Mouse (Mus musculus) MEL-GATA-1-ER (cell line): ENCODE data around the gene Thnsl1.
"Not testable (repeated sequence)": the region's sequence is repeated elsewhere in the genome, so short reads cannot be mapped to it uniquely, and the experiment has no call there.

ENCODE experiments used
- DNase-seq: peaks from one replicate; pipeline ENCODE4 v3.0.0-alpha.2; 2012; ENCODE audit warnings: low read depth; ENCODE audit errors: extremely low read depth

The Thnsl1 gene

DNA sequence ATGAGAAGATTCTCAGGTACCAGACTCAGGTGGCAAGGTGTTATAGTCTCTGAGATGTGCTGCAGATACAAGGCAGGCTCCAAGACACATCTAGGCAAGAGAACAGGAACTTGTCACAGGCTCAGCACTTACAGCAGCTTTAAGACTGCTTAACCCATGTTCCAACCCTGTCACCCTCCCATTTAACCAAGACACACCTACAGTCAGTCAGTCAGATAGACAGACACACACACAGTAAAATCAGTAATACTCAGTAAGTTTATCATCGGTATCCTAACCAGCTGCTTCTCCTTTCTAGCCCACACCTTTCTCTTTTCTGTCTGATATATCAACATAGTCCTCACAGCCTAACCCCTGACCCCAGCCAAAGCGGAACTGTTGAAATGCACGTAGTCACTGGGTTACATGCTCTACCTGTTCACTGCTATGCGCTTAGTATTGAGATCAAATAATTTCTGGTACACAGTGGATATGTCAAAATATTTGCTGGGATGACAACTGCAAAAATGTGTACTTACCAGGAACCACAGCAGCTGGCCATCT, 30.4 kb downstream of the Thnsl1 start:
- DNase-seq = no peak

DNA sequence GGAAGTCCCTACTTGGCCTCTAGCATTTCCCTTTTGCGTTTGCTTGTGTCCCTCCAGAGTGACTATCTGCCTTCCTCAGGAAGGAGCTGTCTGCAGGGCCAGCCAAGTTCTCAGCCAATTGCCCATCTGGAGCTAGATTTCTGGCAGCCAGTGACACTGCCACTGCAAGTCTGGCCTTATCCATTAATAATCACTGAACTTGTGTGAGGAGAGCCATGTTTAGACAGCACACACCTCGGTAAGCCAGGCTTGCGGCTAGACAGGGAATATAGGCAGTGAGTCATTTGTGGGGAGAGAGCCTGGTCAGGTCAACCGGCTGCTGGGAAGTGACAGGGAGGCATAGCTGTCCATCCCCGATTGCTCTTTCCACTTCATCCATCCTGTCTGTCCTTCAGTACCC, 31.3 kb downstream of the Thnsl1 start:
- no peak for DNase-seq

DNA sequence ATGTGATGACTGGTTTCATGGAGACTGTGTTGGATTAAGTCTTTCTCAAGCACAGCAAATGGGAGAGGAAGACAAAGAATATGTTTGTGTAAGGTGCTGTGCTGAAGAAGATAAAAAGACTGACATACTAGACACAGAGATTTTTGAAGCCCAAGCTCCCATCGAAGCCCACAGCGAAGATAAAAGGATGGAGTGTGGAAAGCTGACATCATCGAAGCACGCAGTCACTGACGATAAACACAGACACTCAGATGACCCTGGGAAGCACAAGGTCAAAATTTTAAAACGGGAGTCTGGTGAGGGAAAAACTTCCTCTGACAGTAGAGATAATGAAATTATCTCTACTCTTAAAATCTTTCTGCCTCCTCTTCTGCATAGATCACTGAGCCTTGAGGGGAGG, 38.6 kb downstream of the Thnsl1 start:
- not testable (repeated sequence) for DNase-seq

DNA sequence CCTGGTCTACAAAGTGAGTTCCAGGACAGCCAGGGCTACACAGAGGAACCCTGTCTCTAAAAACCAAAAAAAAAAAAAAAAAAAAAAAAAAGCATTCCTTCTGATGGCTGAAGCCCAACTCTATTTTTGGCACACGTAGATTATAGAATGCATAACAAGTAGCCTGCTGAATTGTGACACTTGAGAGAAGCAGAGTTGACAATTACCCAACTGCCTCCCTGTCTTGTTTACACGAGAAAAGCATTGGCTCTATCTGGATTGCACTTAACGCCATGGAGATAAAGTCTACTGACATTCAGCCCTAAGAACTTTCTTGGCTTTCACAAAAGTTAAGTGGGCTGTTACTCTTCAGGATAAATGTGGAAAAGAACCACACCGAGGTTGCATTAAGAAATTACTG, 39.5 kb downstream of the Thnsl1 start:
- no peak for DNase-seq

DNA sequence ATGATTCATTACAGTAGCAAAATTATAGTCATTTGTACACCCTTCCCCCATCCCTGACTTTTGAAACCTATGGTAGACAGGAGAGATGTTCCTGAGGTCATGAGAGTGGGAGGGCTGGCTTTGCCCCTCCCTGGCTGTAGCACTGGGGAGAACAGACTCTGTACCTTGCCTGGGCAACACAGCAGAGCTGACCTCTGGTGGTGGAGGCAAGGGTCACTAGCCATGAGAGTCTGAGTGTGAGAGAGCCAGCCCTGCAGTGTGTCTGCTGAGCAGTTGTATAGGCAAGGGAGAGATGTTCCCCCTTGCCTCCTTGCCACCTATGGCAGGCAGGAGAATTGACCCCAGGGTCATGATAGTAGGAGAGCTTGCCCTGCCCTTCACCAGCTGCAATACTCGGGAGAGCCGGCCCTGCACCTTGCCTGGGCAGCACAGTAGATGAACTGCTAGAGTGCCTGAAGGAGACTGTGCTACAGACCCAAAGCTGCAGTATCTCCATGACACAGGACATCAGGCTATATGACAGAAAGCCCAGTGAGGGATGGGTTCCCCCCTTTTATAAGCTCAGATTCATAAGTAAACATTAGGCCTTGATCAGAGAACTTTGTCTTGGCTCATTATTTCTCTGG, 40.1 kb downstream of the Thnsl1 start:
- DNase-seq = no peak

DNA sequence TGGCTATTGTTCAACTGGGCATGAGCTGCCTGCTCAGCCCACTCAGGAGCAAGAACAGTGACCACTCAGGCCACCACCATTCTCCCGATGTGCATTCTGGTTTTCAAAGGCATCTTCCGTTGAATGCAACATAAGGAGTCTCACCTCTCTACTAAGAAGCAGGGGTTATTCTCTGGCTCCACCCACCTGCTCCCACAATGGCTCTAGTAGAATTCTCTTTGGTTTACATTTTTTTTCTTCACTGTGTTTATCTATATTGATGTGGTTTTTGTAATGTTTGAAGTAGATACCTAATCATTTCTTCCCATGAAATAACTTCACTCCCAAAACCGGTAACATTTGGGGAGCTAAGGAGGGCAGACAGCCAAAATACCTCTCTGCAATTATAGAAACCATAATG, 48.1 kb downstream of the Thnsl1 start:
- no peak for DNase-seq

DNA sequence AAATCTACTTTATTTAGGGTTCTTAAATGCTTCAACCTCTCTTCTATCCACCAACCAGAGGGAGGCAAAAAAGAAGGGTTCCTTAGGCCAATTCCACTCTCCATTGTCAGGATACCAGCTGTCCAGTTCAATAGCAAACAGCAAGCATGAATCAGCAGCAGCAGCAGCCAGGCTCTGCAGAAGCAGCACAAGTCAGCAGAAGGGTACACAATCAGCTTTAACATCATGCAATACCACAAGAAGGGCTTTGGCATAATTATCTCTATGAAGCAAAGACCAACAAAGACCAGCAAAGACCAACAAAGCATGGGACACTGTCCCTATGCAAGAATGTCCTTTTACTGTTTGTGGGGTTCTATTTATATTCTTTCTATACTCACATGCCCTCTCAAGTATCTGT, 48.8 kb downstream of the Thnsl1 start:
- DNase-seq = no peak

DNA sequence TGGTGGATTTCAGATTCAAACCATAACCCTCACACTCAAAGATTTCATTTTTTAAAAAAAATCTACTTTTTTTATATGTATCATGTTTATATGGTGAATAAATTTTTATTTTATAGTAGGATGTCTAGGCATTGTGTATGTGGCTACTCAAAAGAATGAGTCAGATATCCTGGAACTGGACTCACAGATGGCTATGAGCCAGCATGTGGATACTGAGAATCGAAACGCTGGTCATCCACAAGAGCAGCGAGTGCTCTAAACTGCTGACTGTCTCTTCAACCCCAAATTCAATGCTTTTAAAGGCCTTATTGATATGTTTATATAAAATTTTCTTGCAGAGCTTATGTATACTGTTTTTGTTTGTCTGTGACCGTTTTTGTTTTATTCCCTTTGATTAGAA, 52.8 kb downstream of the Thnsl1 start:
- DNase-seq = no peak

DNA sequence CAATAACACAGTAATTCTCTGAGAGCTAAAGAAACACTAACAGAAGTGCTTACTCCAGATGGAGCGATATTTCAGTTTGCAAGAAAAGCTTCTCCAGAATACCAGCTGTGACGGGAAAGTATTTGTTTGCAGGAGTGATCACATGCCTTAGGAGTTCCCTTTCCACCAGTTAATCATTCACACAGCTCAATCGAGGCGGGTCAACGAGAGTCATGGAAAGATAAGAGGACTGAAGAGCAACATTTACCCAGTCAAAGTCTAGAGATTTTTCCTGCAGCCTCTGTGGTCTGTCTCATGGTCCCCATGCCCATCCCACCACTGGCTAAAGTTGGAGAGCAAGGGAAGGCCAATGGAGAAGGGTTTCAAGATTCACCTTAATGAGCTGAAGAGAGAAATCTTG, 53.6 kb downstream of the Thnsl1 start:
- DNase-seq = no peak

DNA sequence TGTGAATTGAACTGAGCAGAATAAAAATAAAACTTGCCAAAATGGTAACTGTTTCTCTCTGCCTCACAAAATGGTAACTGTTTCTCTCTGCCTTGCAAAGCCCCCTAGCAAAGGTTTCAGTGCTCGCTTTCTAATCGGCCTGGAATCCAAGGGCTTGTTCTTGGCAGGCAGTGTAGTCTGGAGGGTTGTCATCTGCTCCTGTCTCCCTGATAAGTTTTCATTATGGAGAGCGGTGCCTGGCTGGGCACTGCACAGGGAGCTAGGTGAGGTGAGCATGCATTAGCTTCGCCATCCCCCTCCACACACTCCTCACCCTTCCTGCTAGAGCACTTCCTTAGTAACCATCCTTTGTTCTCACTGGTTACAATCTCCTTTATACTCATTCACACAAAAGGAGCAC, 54.5 kb downstream of the Thnsl1 start:
- no peak for DNase-seq

DNA sequence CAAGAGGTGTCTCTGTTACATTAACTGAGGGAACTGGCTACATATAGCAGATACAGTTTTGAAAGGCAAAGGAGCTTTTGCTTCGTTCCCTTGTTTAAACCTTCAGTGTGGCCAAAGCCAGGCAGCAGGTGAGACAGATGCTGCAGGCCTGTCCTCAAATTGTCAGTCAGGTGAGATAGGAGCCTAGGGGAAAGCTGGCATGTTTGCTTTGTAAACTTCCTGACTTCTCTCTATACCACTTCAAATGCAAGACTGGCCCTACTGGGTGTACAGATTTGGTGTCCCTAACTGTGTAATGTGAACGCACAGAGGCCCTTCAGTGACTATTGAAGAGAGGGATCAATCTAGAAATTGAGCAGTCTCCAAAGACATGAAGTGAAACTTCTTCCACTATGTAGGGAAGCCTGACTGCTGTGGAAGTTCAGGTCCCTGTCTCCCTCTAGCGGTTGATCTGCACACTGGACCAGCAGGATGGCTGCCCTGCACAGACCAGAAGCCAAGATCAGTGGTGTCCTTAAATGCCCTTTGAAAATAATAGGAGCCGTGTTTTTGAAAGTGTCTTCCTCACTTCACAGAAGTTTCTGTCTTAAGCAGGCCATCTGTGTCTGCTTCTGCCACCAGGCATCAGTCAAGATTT, 56.0 kb downstream of the Thnsl1 start:
- DNase-seq = peak; percentile 49

DNA sequence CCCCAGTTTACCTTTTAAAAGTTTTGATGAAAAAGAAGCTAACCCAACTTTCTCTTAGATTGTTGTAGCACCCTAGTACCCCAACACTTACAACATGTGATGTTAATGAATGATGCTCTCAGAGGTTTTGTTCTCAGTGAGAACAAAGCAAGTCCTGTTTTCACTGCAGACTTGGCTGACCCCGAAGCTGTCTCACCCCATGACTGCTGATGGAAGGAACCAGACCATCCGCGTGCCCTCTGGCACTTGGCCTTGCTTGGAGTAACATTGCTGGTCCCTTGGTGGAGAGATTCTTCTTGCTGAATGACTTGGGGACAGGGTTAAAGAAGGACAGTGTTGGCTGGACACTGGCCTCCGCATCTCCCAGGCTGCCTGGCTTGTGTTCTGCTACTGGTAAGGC, 58.5 kb downstream of the Thnsl1 start:
- no peak for DNase-seq
